Mouse (Mus musculus): ENCODE measurements around the gene Actr6. TPM values are rescaled to one million over a fixed set of nuclear protein-coding genes. Genes with fewer than 3 reads are reported as not detected.
"Not testable (repeated sequence)": the region's sequence is repeated elsewhere in the genome, so short reads cannot be mapped to it uniquely, and the experiment has no call there.

Gene Actr6
- polyA plus RNA-seq, 1 experiment from 2014 or later = 47.2 TPM

GRCm38 (mm10) chr10:89737092-89737491 lies 5.0 kb upstream of the Actr6 start:
- Histone ChIP-seq H3K27me3 (no peaks in the 10 kb centered on the region), H3K4me2 (no peak overlapping the region), H3K9ac (no peak overlapping the region), H3K4me3 (no peak overlapping the region), H3K4me1 (0 out of 2 replicates have a peak, but pooled peaks cover 3% of the 10 kb centered on the region), H3K36me3 (no peaks in the 10 kb centered on the region), H3K27ac (no peak overlapping the region), H3K9me3 (no peaks in the 10 kb centered on the region)
- ATAC-seq (ENCODE audit: insufficient number of reproducible peaks, insufficient read depth, low FRiP score, low TSS enrichment, low read depth) = no peak
- 46% methylated on average over 5 of the region's 5 CpGs for WGBS

- Histone ChIP-seq H3K9ac (peak overlapping the region; percentile 79), H3K4me1 (peaks cover 9% of the 10 kb centered on the region), H3K27ac (0 out of 2 replicates have a peak overlapping the region, but pooled peaks have one; percentile 62), H3K9me3 (no peaks in the 10 kb centered on the region), H3K4me2 (peak overlapping the region; percentile 71), H3K27me3 (no peaks in the 10 kb centered on the region), H3K4me3 (peak overlapping the region; percentile 74), H3K36me3 (peaks cover 9% of the 10 kb centered on the region)
- no peak for ATAC-seq (ENCODE audit: insufficient number of reproducible peaks, insufficient read depth, low FRiP score, low TSS enrichment, low read depth)
- 16% methylated on average over 5 of the region's 5 CpGs for WGBS
Observed at GRCm38 (mm10) chr10:89731341-89731740, 754 bp downstream of the Actr6 start.

- no peak for ATAC-seq (ENCODE audit: insufficient number of reproducible peaks, insufficient read depth, low FRiP score, low TSS enrichment, low read depth)
- Histone ChIP-seq H3K4me1 (peaks cover 9% of the 10 kb centered on the region), H3K27ac (no peak overlapping the region), H3K9me3 (no peaks in the 10 kb centered on the region), H3K36me3 (peaks cover 19% of the 10 kb centered on the region), H3K4me3 (no peak overlapping the region), H3K9ac (no peak overlapping the region), H3K27me3 (no peaks in the 10 kb centered on the region), H3K4me2 (no peak overlapping the region)
- WGBS = 87% methylated on average over 6 of the region's 6 CpGs
Observed at GRCm38 (mm10) chr10:89730386-89730785, 1.7 kb downstream of the Actr6 start.

- Histone ChIP-seq H3K36me3 (peaks cover 52% of the 10 kb centered on the region), H3K27ac (no peak overlapping the region), H3K27me3 (no peaks in the 10 kb centered on the region), H3K9me3 (no peaks in the 10 kb centered on the region), H3K9ac (no peak overlapping the region), H3K4me3 (no peak overlapping the region), H3K4me1 (no peaks in the 10 kb centered on the region), H3K4me2 (no peak overlapping the region)
- WGBS = 90% methylated on average over 14 of the region's 14 CpGs
- ATAC-seq (ENCODE audit: insufficient number of reproducible peaks, insufficient read depth, low FRiP score, low TSS enrichment, low read depth) = no peak
Observed at GRCm38 (mm10) chr10:89722247-89723195, 9.6 kb downstream of the Actr6 start.

- no peak overlapping the region for H3K9ac ChIP-seq
- no peaks in the 10 kb centered on the region for H3K4me1 ChIP-seq
- no peaks in the 10 kb centered on the region for H3K9me3 ChIP-seq
- peaks cover 46% of the 10 kb centered on the region for H3K36me3 ChIP-seq
- H3K4me3 ChIP-seq = no peak overlapping the region
- no peak overlapping the region for H3K27ac ChIP-seq
- no peaks in the 10 kb centered on the region for H3K27me3 ChIP-seq
- 93% methylated on average over 3 of the region's 3 CpGs for WGBS
- H3K4me2 ChIP-seq = no peak overlapping the region
- ATAC-seq (ENCODE audit: insufficient number of reproducible peaks, insufficient read depth, low FRiP score, low TSS enrichment, low read depth) = no peak
Observed at GRCm38 (mm10) chr10:89720796-89721195, 11.3 kb downstream of the Actr6 start.

- H3K27ac ChIP-seq = no peak overlapping the region
- no peaks in the 10 kb centered on the region for H3K9me3 ChIP-seq
- no peaks in the 10 kb centered on the region for H3K4me1 ChIP-seq
- no peak overlapping the region for H3K4me3 ChIP-seq
- no peak for ATAC-seq (ENCODE audit: insufficient number of reproducible peaks, insufficient read depth, low FRiP score, low TSS enrichment, low read depth)
- no peak overlapping the region for H3K9ac ChIP-seq
- no peak overlapping the region for H3K4me2 ChIP-seq
- peaks cover 45% of the 10 kb centered on the region for H3K36me3 ChIP-seq
- H3K27me3 ChIP-seq = no peaks in the 10 kb centered on the region
Observed at GRCm38 (mm10) chr10:89720252-89720651, 11.8 kb downstream of the Actr6 start.

GRCm38 (mm10) chr10:89714910-89715309 lies 17.2 kb downstream of the Actr6 start:
- H3K36me3 ChIP-seq = peaks cover 55% of the 10 kb centered on the region
- no peak overlapping the region for H3K4me3 ChIP-seq
- WGBS = 78% methylated on average over 10 of the region's 10 CpGs

GRCm38 (mm10) chr10:89708720-89709119 lies 23.4 kb downstream of the Actr6 start:
- Histone ChIP-seq H3K4me1 (no peaks in the 10 kb centered on the region), H3K9me3 (no peaks in the 10 kb centered on the region), H3K9ac (no peak overlapping the region), H3K4me2 (peak overlapping the region; percentile 47), H3K36me3 (peaks cover 27% of the 10 kb centered on the region), H3K27me3 (no peaks in the 10 kb centered on the region), H3K27ac (no peak overlapping the region), H3K4me3 (peak overlapping the region; percentile 19; the same call in 1 of the 2 replicates)
- 27% methylated on average over 10 of the region's 10 CpGs for whole genome bisulfite sequencing
- ATAC-seq (ENCODE audit: insufficient number of reproducible peaks, insufficient read depth, low FRiP score, low TSS enrichment, low read depth) = 0 out of 2 replicates have a peak, but pooled peaks have one; percentile 62

More at GRCm38 (mm10) chr10:89714910-89715309, 17.2 kb downstream of the Actr6 start:
- H3K27me3 ChIP-seq = no peaks in the 10 kb centered on the region
- ATAC-seq (ENCODE audit: insufficient number of reproducible peaks, insufficient read depth, low FRiP score, low TSS enrichment, low read depth) = no peak
- H3K4me2 ChIP-seq = no peak overlapping the region
- no peak overlapping the region; the same call in 1 of the 2 replicates for H3K27ac ChIP-seq
- H3K9ac ChIP-seq = no peak overlapping the region
- no peaks in the 10 kb centered on the region for H3K4me1 ChIP-seq
- no peaks in the 10 kb centered on the region for H3K9me3 ChIP-seq

- ATAC-seq (ENCODE audit: insufficient number of reproducible peaks, insufficient read depth, low FRiP score, low TSS enrichment, low read depth) = no peak
- no peaks in the 10 kb centered on the region for H3K9me3 ChIP-seq
- H3K27me3 ChIP-seq = no peaks in the 10 kb centered on the region
- H3K4me3 ChIP-seq = no peak overlapping the region
- no peaks in the 10 kb centered on the region for H3K4me1 ChIP-seq
- WGBS = 81% methylated on average over 3 of the region's 3 CpGs
- no peak overlapping the region for H3K4me2 ChIP-seq
- no peak overlapping the region for H3K27ac ChIP-seq
- H3K9ac ChIP-seq = no peak overlapping the region
- peaks cover 13% of the 10 kb centered on the region for H3K36me3 ChIP-seq
Observed at GRCm38 (mm10) chr10:89707397-89707796, 24.7 kb downstream of the Actr6 start.

- no peak for ATAC-seq (ENCODE audit: insufficient number of reproducible peaks, insufficient read depth, low FRiP score, low TSS enrichment, low read depth)
- Histone ChIP-seq H3K27ac (no peak overlapping the region), H3K36me3 (no peaks in the 10 kb centered on the region), H3K4me1 (no peaks in the 10 kb centered on the region), H3K4me2 (no peak overlapping the region), H3K27me3 (no peaks in the 10 kb centered on the region), H3K9ac (no peak overlapping the region), H3K4me3 (no peak overlapping the region), H3K9me3 (no peaks in the 10 kb centered on the region)
- 32% methylated on average over 5 of the region's 5 CpGs for WGBS
Observed at GRCm38 (mm10) chr10:89703042-89703441, 29.1 kb downstream of the Actr6 start.

GRCm38 (mm10) chr10:89697956-89698355 lies 34.1 kb downstream of the Actr6 start:
- Histone ChIP-seq H3K9me3 (no peaks in the 10 kb centered on the region), H3K27ac (no peak overlapping the region), H3K9ac (no peak overlapping the region), H3K4me1 (no peaks in the 10 kb centered on the region), H3K4me2 (no peak overlapping the region), H3K27me3 (no peaks in the 10 kb centered on the region), H3K4me3 (no peak overlapping the region), H3K36me3 (no peaks in the 10 kb centered on the region)
- no peak for ATAC-seq (ENCODE audit: insufficient number of reproducible peaks, insufficient read depth, low FRiP score, low TSS enrichment, low read depth)
- WGBS = 94% methylated on average over 3 of the region's 3 CpGs

GRCm38 (mm10) chr10:89696270-89696669 lies 35.8 kb downstream of the Actr6 start:
- H3K4me1 ChIP-seq; H3K4me2 ChIP-seq; H3K27me3 ChIP-seq; H3K9me3 ChIP-seq; H3K9ac ChIP-seq; H3K27ac ChIP-seq; ATAC-seq (ENCODE audit: insufficient number of reproducible peaks, insufficient read depth, low FRiP score, low TSS enrichment, low read depth); H3K36me3 ChIP-seq; H3K4me3 ChIP-seq: not testable (repeated sequence)
- WGBS = 75% methylated on average over 2 of the region's 2 CpGs
